Mouse (Mus musculus) left cerebral cortex, adult 11 months (tissue): ENCODE results near the gene Mad1l1.
A peak's percentile ranks its signal among the peaks of the same experiment; 100 is the strongest.
"Not testable (repeated sequence)": the region's sequence is repeated elsewhere in the genome, so short reads cannot be mapped to it uniquely, and the experiment has no call there.

ENCODE experiments used
- DNase-seq: peaks from one replicate; pipeline ENCODE4 v3.0.0; 2022; ENCODE audit warnings: low spot score

Mad1l1 gene

GRCm38 (mm10) chr5:140321042-140321755, at the start of gene Mad1l1, which contains the start of gene Nudt1:
Gene Mad1l1 (minus strand): TSS chr5:140321552.
Gene Nudt1 (plus strand): TSS chr5:140321656.
- DNase-seq, result peak; percentile 86

- DNase-seq, result no peak
Observed at GRCm38 (mm10) chr5:140370446-140371254, 49.3 kb upstream of the Mad1l1 start.

GRCm38 (mm10) chr5:140369466-140369865, 48.1 kb upstream of the Mad1l1 start:
- DNase-seq, result no peak

GRCm38 (mm10) chr5:140368926-140369325, 47.6 kb upstream of the Mad1l1 start:
- no peak for DNase-seq

- not testable (repeated sequence) for DNase-seq
Observed at GRCm38 (mm10) chr5:140368126-140368525, 46.8 kb upstream of the Mad1l1 start.

GRCm38 (mm10) chr5:140364415-140364814, 43.1 kb upstream of the Mad1l1 start:
- no peak for DNase-seq

- DNase-seq, result no peak
Observed at GRCm38 (mm10) chr5:140359930-140360674, 38.8 kb upstream of the Mad1l1 start.

- DNase-seq, result no peak
Observed at GRCm38 (mm10) chr5:140357466-140357865, 36.1 kb upstream of the Mad1l1 start.

- DNase-seq, result no peak
Observed at GRCm38 (mm10) chr5:140355934-140356333, 34.6 kb upstream of the Mad1l1 start.

GRCm38 (mm10) chr5:140352352-140352751, 31.0 kb upstream of the Mad1l1 start:
- no peak for DNase-seq

GRCm38 (mm10) chr5:140350731-140351497, 29.6 kb upstream of the Mad1l1 start:
- DNase-seq, result no peak

- no peak for DNase-seq
Observed at GRCm38 (mm10) chr5:140349882-140350281, 28.5 kb upstream of the Mad1l1 start.

GRCm38 (mm10) chr5:140346050-140346449, 24.7 kb upstream of the Mad1l1 start:
- no peak for DNase-seq

- no peak for DNase-seq
Observed at GRCm38 (mm10) chr5:140345244-140345643, 23.9 kb upstream of the Mad1l1 start.

GRCm38 (mm10) chr5:140342880-140343279, 21.5 kb upstream of the Mad1l1 start:
- no peak for DNase-seq

GRCm38 (mm10) chr5:140339836-140340235, 18.5 kb upstream of the Mad1l1 start:
- DNase-seq, result no peak

GRCm38 (mm10) chr5:140338779-140339178, 17.4 kb upstream of the Mad1l1 start:
- DNase-seq, result no peak

GRCm38 (mm10) chr5:140336680-140337079, 15.3 kb upstream of the Mad1l1 start:
- no peak for DNase-seq

- no peak for DNase-seq
Observed at GRCm38 (mm10) chr5:140333631-140334030, 12.3 kb upstream of the Mad1l1 start.

- DNase-seq, result no peak
Observed at GRCm38 (mm10) chr5:140332519-140332918, 11.2 kb upstream of the Mad1l1 start.

- peak; percentile 67 for DNase-seq
Observed at GRCm38 (mm10) chr5:140331615-140332512, 10.5 kb upstream of the Mad1l1 start, which contains the start of gene Mrm2. Gene Mrm2 (minus strand): TSS chr5:140331898.
